In genomic region chr2:25169778-25170177, GRCm38 (mm10) we compare ENCODE assay signal across 15 mouse cellular contexts. TPM values are rescaled to one million over a fixed set of nuclear protein-coding genes. Genes with fewer than 3 reads are reported as not detected.
DNase-seq lines count a peak whose midpoint lies in the region; ATAC-seq and TF ChIP-seq lines count a peak whose summit lies in the region.
"Had no signal": no experiment of that assay in that cellular context is flagged by ENCODE, and none has a peak within 500 bp of the region (broad histone marks: within the 10 kb centered on the region; RNA-seq: fewer than 3 reads in every experiment).

No protein-coding gene starts in this region.

- peaks cover 32% of the 10 kb centered on the region for H3K4me1 ChIP-seq in heart, embryonic 15.5 days (replicated peaks)
- H3K4me1 ChIP-seq in CH12.LX (ENCODE audit: control insufficient read depth in 1 of 2, insufficient read depth in 2 of 2): peaks cover 13 to 26% of the 10 kb centered on the region in 2 experiments
- peaks cover 42% of the 10 kb centered on the region for H3K4me1 ChIP-seq in midbrain, embryonic 13.5 days (replicated peaks)

- no peak overlapping the region for H3K9ac ChIP-seq in heart, embryonic 15.5 days
- H3K9ac ChIP-seq in CH12.LX (ENCODE audit: insufficient read depth, low read depth): no peak overlapping the region
- H3K9ac ChIP-seq in midbrain, embryonic 13.5 days (replicated peaks): no peak overlapping the region; the same call in 1 of the 2 replicates
- H3K9ac ChIP-seq: embryonic facial prominence, embryonic 12.5 days; limb, embryonic 12.5 days; lung, embryonic 15.5 days had no signal

- H3K9me3 ChIP-seq in heart, embryonic 15.5 days (replicated peaks): no peaks in the 10 kb centered on the region
- H3K9me3 ChIP-seq in CH12.LX (replicated peaks; ENCODE audit: low read length): no peaks in the 10 kb centered on the region
- H3K9me3 ChIP-seq in midbrain, embryonic 13.5 days: no peaks in the 10 kb centered on the region
- H3K9me3 ChIP-seq: embryonic facial prominence, embryonic 12.5 days; limb, embryonic 12.5 days; lung, embryonic 15.5 days had no signal

- peak overlapping the region; percentile 40; the same call in 1 of the 2 replicates for H3K27ac ChIP-seq in heart, embryonic 15.5 days
- no peak overlapping the region for H3K27ac ChIP-seq in CH12.LX (ENCODE audit: insufficient read depth, low read depth)
- H3K27ac ChIP-seq in midbrain, embryonic 13.5 days: 0 out of 2 replicates have a peak overlapping the region, but pooled peaks have one; percentile 80

- no peak overlapping the region for H3K4me2 ChIP-seq in heart, embryonic 15.5 days
- H3K4me2 ChIP-seq in CH12.LX (ENCODE audit: insufficient read depth, low read depth, poor library complexity, severe bottlenecking): no peak overlapping the region
- no peak overlapping the region for H3K4me2 ChIP-seq in midbrain, embryonic 13.5 days (replicated peaks)
- H3K4me2 ChIP-seq: embryonic facial prominence, embryonic 12.5 days; heart, embryonic 11.5 days; limb, embryonic 12.5 days; lung, embryonic 15.5 days had no signal

- no peak for TF ChIP-seq RAD21 in CH12.LX (IDR thresholded peaks at IDR 0.05; ENCODE audit: low read depth, low read length)

- dilution Hi-C loops in CH12.LX (cut with MboI; ENCODE audit: extremely low pct_ligation_motif_present, extremely low pct_unique_long_range_greater_than_20kb, low sequenced_read_pairs): no loop called here

- no peak for TF ChIP-seq CTCF in CH12.LX (conservative IDR thresholded peaks at IDR 0.05 in 1 of 2, IDR thresholded peaks at IDR 0.05 in 1 of 2; ENCODE audit: low read depth in 2 of 2, low read length in 2 of 2)

- no peak overlapping the region for H3K4me3 ChIP-seq in heart, embryonic 15.5 days
- H3K4me3 ChIP-seq in CH12.LX (replicated peaks in 1 of 3; ENCODE audit: low read depth in 2 of 3, low read length in 2 of 3, poor library complexity in 1 of 3): no peak overlapping the region
- H3K4me3 ChIP-seq in midbrain, embryonic 13.5 days (replicated peaks): no peak overlapping the region
- H3K4me3 ChIP-seq: embryonic facial prominence, embryonic 12.5 days; limb, embryonic 12.5 days; lung, embryonic 15.5 days had no signal

- in situ Hi-C loops in CH12.LX (cut with MboI; ENCODE audit: low pct_ligation_motif_present, low pct_unique_long_range_greater_than_20kb, low sequenced_read_pairs): no loop called here

- no peak for ATAC-seq in heart, embryonic 15.5 days (replicated peaks; ENCODE audit: insufficient number of reproducible peaks, insufficient read depth, low FRiP score, low read depth)
- ATAC-seq in midbrain, embryonic 13.5 days: no peak
- ATAC-seq in erythroid progenitor cell, adult 5-6 weeks (replicated peaks; ENCODE audit: low FRiP score, poor library complexity, severe bottlenecking): no peak

- WGBS in heart, embryonic 15.5 days: 50% methylated on average over 5 of the region's 5 CpGs
- WGBS in midbrain, embryonic 13.5 days: 12% methylated on average over 5 of the region's 5 CpGs

- no peaks in the 10 kb centered on the region for H3K36me3 ChIP-seq in heart, embryonic 15.5 days
- H3K36me3 ChIP-seq in CH12.LX (replicated peaks in 1 of 2; ENCODE audit: control insufficient read depth in 1 of 2, insufficient read depth in 1 of 2, low read length in 1 of 2): no peaks in the 10 kb centered on the region
- H3K36me3 ChIP-seq in midbrain, embryonic 13.5 days: no peaks in the 10 kb centered on the region
- H3K36me3 ChIP-seq: embryonic facial prominence, embryonic 12.5 days; limb, embryonic 12.5 days; lung, embryonic 15.5 days had no signal

- no peak for DNase-seq in heart, adult 9 months (ENCODE audit: low spot score in 2 of 2)
- DNase-seq in CH12.LX (ENCODE audit: extremely low read depth): no peak
- DNase-seq in embryo, embryonic 10 days (ENCODE audit: low spot score): peak; percentile 83
- DNase-seq in lung, postnatal 14 days: no peak
- DNase-seq: adrenal gland, postnatal 36 days; cerebellum, adult 11-12 months; layer of hippocampus, postnatal 36 days; thymus, postnatal 14 days had no signal

- no peaks in the 10 kb centered on the region for H3K79me2 ChIP-seq in CH12.LX (replicated peaks; ENCODE audit: control insufficient read depth, extremely low read depth, insufficient read depth, poor library complexity, severe bottlenecking)

- no peak for TF ChIP-seq POLR2A in CH12.LX (IDR thresholded peaks at IDR 0.05; ENCODE audit: low read depth, low read length)

- H3K27me3 ChIP-seq in heart, embryonic 15.5 days: no peaks in the 10 kb centered on the region
- peaks cover 15% of the 10 kb centered on the region for H3K27me3 ChIP-seq in CH12.LX (replicated peaks)
- no peaks in the 10 kb centered on the region for H3K27me3 ChIP-seq in midbrain, embryonic 13.5 days
- H3K27me3 ChIP-seq: embryonic facial prominence, embryonic 12.5 days; limb, embryonic 12.5 days; lung, embryonic 15.5 days had no signal

- TF ChIP-seq EP300 in CH12.LX (IDR thresholded peaks at IDR 0.05; ENCODE audit: low read length): no peak

TF ChIP-seq in CH12.LX, 34 proteins besides CTCF, POLR2A, EP300 and RAD21:
- no peak for TF ChIP-seq ELF1 (IDR thresholded peaks at IDR 0.05; ENCODE audit: low read depth, low read length)
- no peak for TF ChIP-seq MEF2A (IDR thresholded peaks at IDR 0.05; ENCODE audit: borderline replicate concordance, low read depth, low read length)
- TF ChIP-seq CHD2 (IDR thresholded peaks at IDR 0.05; ENCODE audit: low read length): 0 out of 2 replicates have a peak, but pooled peaks have one; percentile 7
- no peak for TF ChIP-seq ZKSCAN1 (IDR thresholded peaks at IDR 0.05; ENCODE audit: borderline replicate concordance, low read depth, low read length)
- TF ChIP-seq PAX5 (IDR thresholded peaks at IDR 0.05; ENCODE audit: low read length): no peak
- no peak for TF ChIP-seq ETS1 (conservative IDR thresholded peaks at IDR 0.05; ENCODE audit: low read depth, low read length)
- TF ChIP-seq TCF12 (IDR thresholded peaks at IDR 0.05; ENCODE audit: low read depth, low read length): no peak
- no peak for TF ChIP-seq MAFK (IDR thresholded peaks at IDR 0.05; ENCODE audit: insufficient replicate concordance, low read length)

RNA-seq across cellular contexts. Expression of gene Nrarp, which starts 10.8 kb away (rescaled TPM):
- polyA plus RNA-seq in heart, embryonic 15.5 days (2015; fragmentation: Nextera tagmentation; extraction: Ambion mirVana): 17.3 and 19.0 TPM in 2 replicates
- total RNA-seq in CH12.LX (2012; rRNA removed) (3.1 TPM in 2 replicates), CH12.LX (2014; rRNA removed) (0.24 and 0.35 TPM in 2 replicates)
- polyA plus RNA-seq in CH12.LX (2012; ENCODE audit: insufficient read length, low read depth): 0.14 and 0.20 TPM in 2 replicates
- polyA plus RNA-seq in midbrain, embryonic 13.5 days (2015; fragmentation: Nextera tagmentation; extraction: Ambion mirVana): 26.8 and 33.9 TPM in 2 replicates
- total RNA-seq in erythroid progenitor cell, adult 5-6 weeks (2015; ENCODE audit: low replicate concordance): 0.42 TPM in 1 of 2 replicates, not detected in the other
- total RNA-seq in erythroid progenitor cell, adult 5-6 weeks (2017; ENCODE audit: low replicate concordance): 0.64 and 3.0 TPM in 2 replicates

RNA-seq across cellular contexts. Expression of gene Tor4a, which starts 26.9 kb away (rescaled TPM):
- polyA plus RNA-seq in heart, embryonic 15.5 days (2015; fragmentation: Nextera tagmentation; extraction: Ambion mirVana): 5.8 and 10.3 TPM in 2 replicates
- total RNA-seq in CH12.LX (2012; rRNA removed) (17.5 and 20.4 TPM in 2 replicates), CH12.LX (2014; rRNA removed) (12.6 and 13.1 TPM in 2 replicates)
- polyA plus RNA-seq in CH12.LX (2012; ENCODE audit: insufficient read length, low read depth): 15.3 TPM in 2 replicates
- polyA plus RNA-seq in midbrain, embryonic 13.5 days (2015; fragmentation: Nextera tagmentation; extraction: Ambion mirVana): 1.1 and 1.2 TPM in 2 replicates
- 2.9 and 5.4 TPM in 2 replicates for total RNA-seq in erythroid progenitor cell, adult 5-6 weeks (2015; ENCODE audit: low replicate concordance)
- 0.30 and 2.2 TPM in 2 replicates for total RNA-seq in erythroid progenitor cell, adult 5-6 weeks (2017; ENCODE audit: low replicate concordance)

RNA-seq across cellular contexts. Expression of gene Nelfb, which starts 41.5 kb away (rescaled TPM):
- polyA plus RNA-seq in heart, embryonic 15.5 days (2015; fragmentation: Nextera tagmentation; extraction: Ambion mirVana): 62.7 and 79.5 TPM in 2 replicates
- 57.0 and 58.7 TPM in 2 replicates for total RNA-seq in CH12.LX (2012; rRNA removed)
- 42.0 and 53.6 TPM in 2 replicates for total RNA-seq in CH12.LX (2014; rRNA removed)
- 52.5 and 58.0 TPM in 2 replicates for polyA plus RNA-seq in CH12.LX (2012; ENCODE audit: insufficient read length, low read depth)
- 113 and 117 TPM in 2 replicates for polyA plus RNA-seq in midbrain, embryonic 13.5 days (2015; fragmentation: Nextera tagmentation; extraction: Ambion mirVana)
- 13.0 and 34.4 TPM in 2 replicates for total RNA-seq in erythroid progenitor cell, adult 5-6 weeks (2015; ENCODE audit: low replicate concordance)
- total RNA-seq in erythroid progenitor cell, adult 5-6 weeks (2017; ENCODE audit: low replicate concordance): 15.2 and 29.9 TPM in 2 replicates

RNA-seq across cellular contexts. Expression of gene Stpg3, which starts 44.7 kb away (rescaled TPM):
- not detected in 2 replicates for polyA plus RNA-seq in heart, embryonic 15.5 days (2015; fragmentation: Nextera tagmentation; extraction: Ambion mirVana)
- not detected in 2 replicates for total RNA-seq in CH12.LX (2012; rRNA removed)
- not detected in 2 replicates for total RNA-seq in CH12.LX (2014; rRNA removed)
- polyA plus RNA-seq in CH12.LX (2012; ENCODE audit: insufficient read length, low read depth): not detected in 2 replicates
- polyA plus RNA-seq in midbrain, embryonic 13.5 days (2015; fragmentation: Nextera tagmentation; extraction: Ambion mirVana): not detected in 2 replicates
- total RNA-seq in erythroid progenitor cell, adult 5-6 weeks (2015; ENCODE audit: low replicate concordance): not detected in 2 replicates
- total RNA-seq in erythroid progenitor cell, adult 5-6 weeks (2017; ENCODE audit: low replicate concordance): not detected in 2 replicates
- total RNA-seq: adrenal gland, postnatal 36 days; layer of hippocampus, postnatal 36 days had no signal
- polyA plus RNA-seq: embryonic facial prominence, embryonic 12.5 days; heart, embryonic 11.5 days; limb, embryonic 12.5 days; lung, embryonic 15.5 days had no signal

RNA-seq across cellular contexts. Expression of gene Fam166a, which starts 48.8 kb away (rescaled TPM):
- 0.57 and 0.65 TPM in 2 replicates for polyA plus RNA-seq in heart, embryonic 15.5 days (2015; fragmentation: Nextera tagmentation; extraction: Ambion mirVana)
- total RNA-seq in CH12.LX (2012; rRNA removed) (0.38 and 0.42 TPM in 2 replicates), CH12.LX (2014; rRNA removed) (not detected in 2 replicates)
- 23.4 and 35.0 TPM in 2 replicates for polyA plus RNA-seq in CH12.LX (2012; ENCODE audit: insufficient read length, low read depth)
- polyA plus RNA-seq in midbrain, embryonic 13.5 days (2015; fragmentation: Nextera tagmentation; extraction: Ambion mirVana): 0.89 TPM in 1 of 2 replicates, not detected in the other
- total RNA-seq in erythroid progenitor cell, adult 5-6 weeks (2015; ENCODE audit: low replicate concordance): not detected in 2 replicates
- total RNA-seq in erythroid progenitor cell, adult 5-6 weeks (2017; ENCODE audit: low replicate concordance): not detected in 2 replicates
- total RNA-seq: adrenal gland, postnatal 36 days; layer of hippocampus, postnatal 36 days had no signal
- polyA plus RNA-seq: embryonic facial prominence, embryonic 12.5 days; limb, embryonic 12.5 days had no signal

Comparison
In these comparisons a context has a peak if more than half of its experiments do, and no peak if none do; other contexts are left out.
1. RNA of gene Nrarp, which starts 10.8 kb away (polyA plus RNA-seq): 26.8 to 33.9 TPM in midbrain, embryonic 13.5 days and 17.3 to 19.0 TPM in heart, embryonic 15.5 days; 0.14 to 0.20 TPM in CH12.LX; every median in the first group is over 10 times any median in the second.